Mouse (Mus musculus) Patski (cell line): ENCODE measurements around the gene Ddit4. TPM values are rescaled to one million over a fixed set of nuclear protein-coding genes. Genes with fewer than 3 reads are reported as not detected.

Source experiments
- ATAC-seq: fragments of 100-300 bp; one replicate; pipeline ENCODE4 v1.8.0; 2021
- CTCF ChIA-PET: fragments of 350-600 bp; sonication (Branson Sonifier 250); formaldehyde crosslinking; loops from one replicate; lab custom pipeline; 2022; ENCODE audit warnings: inconsistent platforms; lab: Charles Lee
- POLR2A ChIA-PET: fragments of 350-600 bp; sonication (Branson Sonifier 250); formaldehyde crosslinking; loops from one replicate; lab custom pipeline; 2022; ENCODE audit warnings: antibody characterized with exemption, inconsistent platforms; lab: Charles Lee
- DNase-seq: peaks from one replicate; pipeline ENCODE4 v3.0.0-alpha.2; 2011; ENCODE audit warnings: low read depth, low spot score
- H3K27me3 ChIP-seq: fragments of 371-371 bp; one replicate; pipeline ENCODE4 v1.5.1; 2021
- CTCF ChIP-seq: fragments of 100-300 bp; IDR thresholded peaks from one replicate; pipeline ENCODE4 v1.5.1; 2021
- in situ Hi-C: fragments of 300-500 bp; cut with MboI; formaldehyde crosslinking; loops from 3 replicates; pipeline ENCODE4 v1.11.1; 2018; ENCODE audit warnings: low pct_unique_long_range_greater_than_20kb, mixed read lengths
- polyA plus RNA-seq: library from polyadenylated mRNA; unstranded; gene quantifications from one replicate; pipeline ENCODE4 v1.2.3, GENCODE M21; 2021

Gene Ddit4
- polyA plus RNA-seq, 1 experiment from 2014 or later, result 63.9 TPM

DNA sequence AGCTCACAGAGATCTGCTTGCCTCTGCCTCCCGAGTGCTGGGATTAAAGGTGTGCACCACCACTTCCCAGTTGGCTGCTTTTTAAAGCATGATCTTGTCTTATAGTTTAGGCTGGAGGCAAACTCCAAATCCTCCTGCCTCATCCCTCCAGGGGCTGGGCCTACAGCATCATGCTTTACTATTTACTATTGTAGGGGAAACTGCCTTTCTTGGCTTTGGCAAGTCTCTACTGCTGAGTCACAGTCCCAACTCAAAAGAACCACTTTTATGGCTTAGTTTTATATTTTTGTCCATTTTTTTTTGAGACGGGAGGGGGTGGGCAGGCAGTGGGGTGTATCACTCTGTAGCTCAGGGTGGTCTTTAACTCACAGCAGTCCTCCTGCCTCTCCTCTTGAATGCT lies 28.1 kb downstream of the Ddit4 start:
- ATAC-seq (no peak), DNase-seq (no peak)
- in situ Hi-C loops, result no loop called here
- ChIA-PET CTCF (interaction anchor here (1.0 kb wide), 1 partner anchor 15 kb away, joined by 3 read pairs; no protein-coding TSS in a partner anchor), POLR2A (interaction anchor here (0.7 kb wide), 1 partner anchor 24 kb away, joined by 6 read pairs; no protein-coding TSS in a partner anchor)
- H3K27me3 ChIP-seq, result no peaks in the 10 kb centered on the region
- TF ChIP-seq CTCF, result no peak

- DNase-seq (no peak), ATAC-seq (no peak)
- no peak for TF ChIP-seq CTCF
- H3K27me3 ChIP-seq, result no peaks in the 10 kb centered on the region
- in situ Hi-C loops, result no loop called here
- ChIA-PET POLR2A (no interaction called here), CTCF (no interaction called here)
Observed at GRCm38 (mm10) chr10:59920810-59921681, 30.6 kb downstream of the Ddit4 start.

- ATAC-seq (no peak), DNase-seq (no peak)
- no peaks in the 10 kb centered on the region for H3K27me3 ChIP-seq
- TF ChIP-seq CTCF, result no peak
- ChIA-PET CTCF (no interaction called here), POLR2A (no interaction called here)
- in situ Hi-C loops, result no loop called here
Observed at GRCm38 (mm10) chr10:59920485-59920809, 31.2 kb downstream of the Ddit4 start.

DNA sequence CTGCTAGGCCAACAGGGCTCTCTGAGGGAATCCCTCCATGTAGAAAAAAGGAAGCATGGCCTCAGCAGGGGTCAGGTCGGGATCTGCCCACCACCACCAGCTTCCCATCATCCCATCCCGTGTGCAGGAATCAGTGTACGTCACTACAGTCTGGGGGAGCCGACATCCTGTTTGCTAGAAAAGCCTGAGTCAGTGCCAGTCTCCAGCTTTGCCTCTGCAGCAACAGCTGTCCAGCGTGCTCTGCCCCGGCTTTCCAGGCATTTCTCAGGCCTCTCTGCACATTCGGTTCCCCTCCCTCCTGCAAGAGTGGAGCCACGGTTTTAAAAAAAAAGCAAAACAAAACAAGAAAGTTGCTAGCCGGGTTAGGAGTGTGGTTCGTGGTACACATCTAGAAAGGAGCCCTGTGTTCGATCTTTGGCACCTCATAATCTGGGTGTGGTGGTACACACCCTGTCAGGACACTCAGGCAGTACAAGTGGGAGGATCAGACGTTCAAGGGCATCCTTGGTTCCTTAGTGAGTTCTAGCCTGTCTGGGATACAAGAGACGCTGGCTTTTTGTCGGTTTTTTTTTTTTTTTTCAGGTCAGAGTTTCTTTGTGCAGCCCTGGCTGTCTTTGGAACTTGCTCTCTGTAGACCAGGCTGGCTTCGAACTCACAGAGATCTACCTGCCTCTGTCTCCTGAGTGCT lies 32.0 kb downstream of the Ddit4 start:
- POLR2A ChIA-PET, result no interaction called here
- ATAC-seq (no peak), DNase-seq (no peak)
- TF ChIP-seq CTCF, result no peak
- in situ Hi-C loops, result no loop called here
- H3K27me3 ChIP-seq, result no peaks in the 10 kb centered on the region
- CTCF ChIA-PET, result interaction anchor here (1.0 kb wide), 1 partner anchor 28 kb away, joined by 3 read pairs; no protein-coding TSS in a partner anchor

- ChIA-PET POLR2A (no interaction called here), CTCF (no interaction called here)
- no peak for TF ChIP-seq CTCF
- H3K27me3 ChIP-seq, result no peaks in the 10 kb centered on the region
- in situ Hi-C loops, result no loop called here
- ATAC-seq (peak; percentile 24), DNase-seq (no peak)
Observed at GRCm38 (mm10) chr10:59918111-59918510, 33.5 kb downstream of the Ddit4 start.

DNA sequence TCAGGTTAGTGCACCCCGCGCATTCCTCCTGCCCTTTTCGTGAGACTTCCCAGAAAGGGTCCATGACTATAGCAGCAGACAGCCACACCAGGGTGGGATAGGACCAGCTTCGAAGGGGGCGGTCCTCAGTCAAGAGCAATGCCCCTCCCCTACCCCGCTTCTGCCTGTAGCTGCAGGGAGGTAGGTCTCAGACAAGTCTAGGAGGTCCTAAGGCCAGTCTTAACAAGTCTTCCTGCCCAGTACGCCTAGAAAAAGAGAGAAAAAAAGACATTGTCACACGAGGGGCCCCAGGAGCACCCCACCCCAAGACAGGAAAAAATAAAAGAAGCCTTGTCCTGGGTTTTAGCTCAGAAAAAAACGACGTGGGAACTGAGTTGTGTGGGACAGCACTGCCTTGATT lies 35.0 kb downstream of the Ddit4 start:
- no peak for TF ChIP-seq CTCF
- no peak for ATAC-seq
- CTCF ChIA-PET, result interaction anchor here (1.0 to 2.6 kb wide), 2 partner anchors 30 to 32 kb away, joined by 3 to 9 read pairs; no protein-coding TSS in a partner anchor
- no peaks in the 10 kb centered on the region for H3K27me3 ChIP-seq
- POLR2A ChIA-PET, result interaction anchor here (0.8 kb wide), 1 partner anchor 35 kb away, joined by 3 read pairs; the partner anchor contains the start of gene Ddit4
- no peak for DNase-seq
- in situ Hi-C loops, result no loop called here

GRCm38 (mm10) chr10:59916159-59916558 lies 35.5 kb downstream of the Ddit4 start:
- ATAC-seq, result no peak

GRCm38 (mm10) chr10:59915196-59915962 lies 36.3 kb downstream of the Ddit4 start:
- ChIA-PET CTCF (interaction anchor here (1.5 to 2.6 kb wide), 2 partner anchors 20 to 32 kb away, joined by 4 to 9 read pairs; no protein-coding TSS in a partner anchor), POLR2A (no interaction called here)
- DNase-seq (no peak), ATAC-seq (no peak)
- no peak for TF ChIP-seq CTCF
- in situ Hi-C loops, result no loop called here
- no peaks in the 10 kb centered on the region for H3K27me3 ChIP-seq

More at GRCm38 (mm10) chr10:59916159-59916558, 35.5 kb downstream of the Ddit4 start:
- no peak for TF ChIP-seq CTCF
- CTCF ChIA-PET, result interaction anchor here (1.0 to 2.6 kb wide), 3 partner anchors 21 to 32 kb away, joined by 3 to 9 read pairs (median 4); no protein-coding TSS in a partner anchor
- no peak for DNase-seq
- in situ Hi-C loops, result no loop called here
- H3K27me3 ChIP-seq, result no peaks in the 10 kb centered on the region
- POLR2A ChIA-PET, result interaction anchor here (0.8 kb wide), 1 partner anchor 35 kb away, joined by 3 read pairs; the partner anchor contains the start of gene Ddit4

- DNase-seq (no peak), ATAC-seq (no peak)
- ChIA-PET CTCF (no interaction called here), POLR2A (no interaction called here)
- in situ Hi-C loops, result no loop called here
- no peaks in the 10 kb centered on the region for H3K27me3 ChIP-seq
- TF ChIP-seq CTCF, result no peak
Observed at GRCm38 (mm10) chr10:59911561-59912198, 40.0 kb downstream of the Ddit4 start.

- no peaks in the 10 kb centered on the region for H3K27me3 ChIP-seq
- ATAC-seq (no peak), DNase-seq (no peak)
- POLR2A ChIA-PET, result no interaction called here
- no peak for TF ChIP-seq CTCF
- in situ Hi-C loops, result no loop called here
- CTCF ChIA-PET, result no interaction called here
Observed at GRCm38 (mm10) chr10:59911091-59911490, 40.5 kb downstream of the Ddit4 start.
